ENCODE assay signal across 8 mouse cellular contexts in genomic region chr5:132195048-132195533, GRCm38 (mm10).
DNase-seq lines count a peak whose midpoint lies in the region; ATAC-seq and TF ChIP-seq lines count a peak whose summit lies in the region.

No protein-coding gene starts in this region.

- no peaks in the 10 kb centered on the region for H3K36me3 ChIP-seq in heart, embryonic 11.5 days (ENCODE audit: control insufficient read depth, insufficient read depth, low read length)
- no peaks in the 10 kb centered on the region for H3K36me3 ChIP-seq in kidney, embryonic 16.5 days (ENCODE audit: insufficient read depth, low read length)
- no peaks in the 10 kb centered on the region for H3K36me3 ChIP-seq in midbrain, postnatal 0 days (ENCODE audit: insufficient read depth, low read length)

- peak overlapping the region; percentile 42 for H3K4me2 ChIP-seq in heart, embryonic 11.5 days
- peak overlapping the region; percentile 36 for H3K4me2 ChIP-seq in kidney, embryonic 16.5 days (replicated peaks; ENCODE audit: low read depth, low read length)
- H3K4me2 ChIP-seq in midbrain, postnatal 0 days (ENCODE audit: low read depth, low read length, poor library complexity, severe bottlenecking), result no peak overlapping the region

- no peak; the same call in 1 of the 2 replicates for ATAC-seq in heart, embryonic 11.5 days (replicated peaks; ENCODE audit: insufficient number of reproducible peaks, low FRiP score, low TSS enrichment)
- peak; percentile 84 for ATAC-seq in kidney, embryonic 16.5 days (ENCODE audit: low FRiP score, low TSS enrichment)
- no peak for ATAC-seq in midbrain, postnatal 0 days (ENCODE audit: low FRiP score)

- H3K4me3 ChIP-seq in heart, embryonic 11.5 days (ENCODE audit: low read depth, low read length), result no peak overlapping the region
- H3K4me3 ChIP-seq in kidney, embryonic 16.5 days (ENCODE audit: low read length), result peak overlapping the region; percentile 17; the same call in 1 of the 2 replicates
- H3K4me3 ChIP-seq in midbrain, postnatal 0 days (ENCODE audit: low read depth, low read length), result no peak overlapping the region

- no peaks in the 10 kb centered on the region for H3K27me3 ChIP-seq in heart, embryonic 11.5 days (ENCODE audit: control insufficient read depth, insufficient read depth, low read length)
- no peaks in the 10 kb centered on the region for H3K27me3 ChIP-seq in kidney, embryonic 16.5 days (ENCODE audit: insufficient read depth, low read length)
- no peaks in the 10 kb centered on the region; the same call in 1 of the 2 replicates for H3K27me3 ChIP-seq in midbrain, postnatal 0 days (ENCODE audit: insufficient read depth, low read length)

- no peak for TF ChIP-seq CTCF in midbrain, postnatal 0 days (IDR thresholded peaks at IDR 0.05)

- no peak overlapping the region for H3K9ac ChIP-seq in heart, embryonic 11.5 days (ENCODE audit: low read depth, low read length)
- H3K9ac ChIP-seq in kidney, embryonic 16.5 days (replicated peaks; ENCODE audit: low read length), result peak overlapping the region; percentile 24; the same call in 1 of the 2 replicates
- H3K9ac ChIP-seq in midbrain, postnatal 0 days (replicated peaks; ENCODE audit: low read length, poor library complexity, severe bottlenecking), result 0 out of 2 replicates have a peak overlapping the region, but pooled peaks have one; percentile 3

- peaks cover 20% of the 10 kb centered on the region for H3K4me1 ChIP-seq in heart, embryonic 11.5 days (ENCODE audit: control insufficient read depth, insufficient read depth, low read length)
- H3K4me1 ChIP-seq in kidney, embryonic 16.5 days (ENCODE audit: insufficient read depth, low read length), result peaks cover 32% of the 10 kb centered on the region
- H3K4me1 ChIP-seq in midbrain, postnatal 0 days (ENCODE audit: insufficient read depth, low read length), result peaks cover 10% of the 10 kb centered on the region; the same call in 1 of the 2 replicates

- 28% methylated on average over 6 of the region's 6 CpGs for WGBS in heart, embryonic 11.5 days (ENCODE audit: insufficient replicate concordance)
- WGBS in kidney, embryonic 16.5 days, result 8% methylated on average over 6 of the region's 6 CpGs
- 28% methylated on average over 6 of the region's 6 CpGs for WGBS in midbrain, postnatal 0 days

- DNase-seq in adrenal gland, postnatal 10 days, result peak; percentile 18
- DNase-seq in adrenal gland, adult 8-10 months, result no peak
- peak; percentile 51 to 66 for DNase-seq in cerebellum, postnatal 25 days
- DNase-seq in midbrain, postnatal 0 days (ENCODE audit: low spot score), result peak; percentile 84
- no peak for DNase-seq in layer of hippocampus, adult 8-10 months (ENCODE audit: low spot score in 2 of 2)
- DNase-seq in ovary, postnatal 14 days (ENCODE audit: low spot score), result no peak

- H3K27ac ChIP-seq in heart, embryonic 11.5 days (ENCODE audit: low read depth, low read length), result peak overlapping the region; percentile 7; the same call in 1 of the 2 replicates
- H3K27ac ChIP-seq in kidney, embryonic 16.5 days (ENCODE audit: low read length), result peak overlapping the region; percentile 14; the same call in 1 of the 2 replicates
- H3K27ac ChIP-seq in midbrain, postnatal 0 days (ENCODE audit: low read depth, low read length), result no peak overlapping the region

- no peaks in the 10 kb centered on the region for H3K9me3 ChIP-seq in heart, embryonic 11.5 days (replicated peaks; ENCODE audit: control insufficient read depth, low read length)
- no peaks in the 10 kb centered on the region for H3K9me3 ChIP-seq in kidney, embryonic 16.5 days (ENCODE audit: low read length)
- no peaks in the 10 kb centered on the region for H3K9me3 ChIP-seq in midbrain, postnatal 0 days (ENCODE audit: low read length)

Comparison
In these comparisons a context has a peak if more than half of its experiments do, and no peak if none do; other contexts are left out.
1. DNase-seq: peak in adrenal gland, postnatal 10 days (single experiment), cerebellum, postnatal 25 days (2 of 2) and midbrain, postnatal 0 days (single experiment); none in adrenal gland, adult 8-10 months (single experiment), layer of hippocampus, adult 8-10 months (0 of 2) and ovary, postnatal 14 days (single experiment).